Mouse (Mus musculus): ENCODE data around the gene Phtf2.

GRCm38 (mm10) chr5:20918967-20919366 lies 37.0 kb upstream of the Phtf2 start:
- no peak for TF ChIP-seq CTCF (conservative IDR thresholded peaks at IDR 0.05; ENCODE audit: low read length)
- TF ChIP-seq NANOG (IDR thresholded peaks at IDR 0.05; ENCODE audit: borderline replicate concordance, low read length): no peak
- no peak for TF ChIP-seq POU5F1 (IDR thresholded peaks at IDR 0.05; ENCODE audit: borderline replicate concordance, low read length)

Data from E14TG2a.4 (cell line).